In genomic region chr7:3643843-3644242, GRCm38 (mm10) we compare ENCODE assay signal across 7 mouse cellular contexts. TPM values are rescaled to one million over a fixed set of nuclear protein-coding genes. Genes with fewer than 3 reads are reported as not detected.
DNase-seq lines count a peak whose midpoint lies in the region; ATAC-seq and TF ChIP-seq lines count a peak whose summit lies in the region.

No protein-coding gene starts in this region.

- no peak for ATAC-seq in lung, embryonic 15.5 days (ENCODE audit: borderline replicate concordance, extremely low read depth, low FRiP score, low TSS enrichment)
- ATAC-seq in forebrain, embryonic 12.5 days (ENCODE audit: low FRiP score): no peak
- no peak for ATAC-seq in limb, embryonic 14.5 days (ENCODE audit: low FRiP score, low read depth)
- no peak for ATAC-seq in stomach, embryonic 16.5 days (ENCODE audit: insufficient read depth, low FRiP score)

- peaks cover 30% of the 10 kb centered on the region for H3K36me3 ChIP-seq in lung, embryonic 15.5 days
- H3K36me3 ChIP-seq in forebrain, embryonic 12.5 days (replicated peaks): peaks cover 42% of the 10 kb centered on the region
- peaks cover 31% of the 10 kb centered on the region for H3K36me3 ChIP-seq in limb, embryonic 14.5 days (ENCODE audit: control insufficient read depth, insufficient read depth, low read length)
- H3K36me3 ChIP-seq in stomach, embryonic 16.5 days (ENCODE audit: control insufficient read depth, insufficient read depth, low read length): no peaks in the 10 kb centered on the region; the same call in 1 of the 2 replicates

- no peaks in the 10 kb centered on the region for H3K27me3 ChIP-seq in lung, embryonic 15.5 days
- H3K27me3 ChIP-seq in forebrain, embryonic 12.5 days: no peaks in the 10 kb centered on the region
- no peaks in the 10 kb centered on the region for H3K27me3 ChIP-seq in limb, embryonic 14.5 days (ENCODE audit: control insufficient read depth, insufficient read depth, low read length)
- no peaks in the 10 kb centered on the region for H3K27me3 ChIP-seq in stomach, embryonic 16.5 days (ENCODE audit: control insufficient read depth, insufficient read depth, low read length)

- H3K9me3 ChIP-seq in lung, embryonic 15.5 days: no peaks in the 10 kb centered on the region
- H3K9me3 ChIP-seq in forebrain, embryonic 12.5 days: no peaks in the 10 kb centered on the region
- H3K9me3 ChIP-seq in limb, embryonic 14.5 days (ENCODE audit: control insufficient read depth, low read length): no peaks in the 10 kb centered on the region
- H3K9me3 ChIP-seq in stomach, embryonic 16.5 days (replicated peaks; ENCODE audit: control insufficient read depth, low read length): no peaks in the 10 kb centered on the region

- 0 out of 2 replicates have a peak overlapping the region, but pooled peaks have one; percentile 82 for H3K27ac ChIP-seq in lung, embryonic 15.5 days
- peak overlapping the region; percentile 36; the same call in 1 of the 2 replicates for H3K27ac ChIP-seq in forebrain, embryonic 12.5 days
- H3K27ac ChIP-seq in limb, embryonic 14.5 days (replicated peaks; ENCODE audit: low read depth, low read length): no peak overlapping the region
- H3K27ac ChIP-seq in stomach, embryonic 16.5 days (ENCODE audit: low read length): peak overlapping the region; percentile 76

- WGBS in lung, embryonic 15.5 days: 22% methylated on average over 9 of the region's 9 CpGs
- 22% methylated on average over 9 of the region's 9 CpGs for WGBS in forebrain, embryonic 12.5 days
- 25% methylated on average over 9 of the region's 9 CpGs for WGBS in limb, embryonic 14.5 days
- WGBS in stomach, embryonic 16.5 days: 17% methylated on average over 9 of the region's 9 CpGs

- peak overlapping the region; percentile 64 for H3K4me2 ChIP-seq in lung, embryonic 15.5 days
- peak overlapping the region; percentile 65 for H3K4me2 ChIP-seq in forebrain, embryonic 12.5 days
- H3K4me2 ChIP-seq in limb, embryonic 14.5 days (replicated peaks; ENCODE audit: low read depth, low read length, severe bottlenecking): peak overlapping the region; percentile 47
- peak overlapping the region; percentile 57 for H3K4me2 ChIP-seq in stomach, embryonic 16.5 days (ENCODE audit: low read depth, low read length)

- no peak overlapping the region for H3K9ac ChIP-seq in lung, embryonic 15.5 days
- peak overlapping the region; percentile 34 for H3K9ac ChIP-seq in forebrain, embryonic 12.5 days
- no peak overlapping the region for H3K9ac ChIP-seq in limb, embryonic 14.5 days (ENCODE audit: low read depth, low read length, severe bottlenecking)
- peak overlapping the region; percentile 47; the same call in 1 of the 2 replicates for H3K9ac ChIP-seq in stomach, embryonic 16.5 days (ENCODE audit: low read length)

- peak overlapping the region; percentile 88 for H3K4me3 ChIP-seq in lung, embryonic 15.5 days
- peak overlapping the region; percentile 98 for H3K4me3 ChIP-seq in forebrain, embryonic 12.5 days (replicated peaks)
- H3K4me3 ChIP-seq in limb, embryonic 14.5 days (replicated peaks; ENCODE audit: low read length): peak overlapping the region; percentile 95
- peak overlapping the region; percentile 53 for H3K4me3 ChIP-seq in stomach, embryonic 16.5 days (replicated peaks; ENCODE audit: low read length)

- peaks cover 33% of the 10 kb centered on the region for H3K4me1 ChIP-seq in lung, embryonic 15.5 days
- H3K4me1 ChIP-seq in forebrain, embryonic 12.5 days: peaks cover 35% of the 10 kb centered on the region
- peaks cover 23% of the 10 kb centered on the region for H3K4me1 ChIP-seq in limb, embryonic 14.5 days (ENCODE audit: control insufficient read depth, insufficient read depth, low read length)
- H3K4me1 ChIP-seq in stomach, embryonic 16.5 days (ENCODE audit: control insufficient read depth, insufficient read depth, low read length): peaks cover 24% of the 10 kb centered on the region

- no peak for TF ChIP-seq POLR2A in limb, embryonic 14.5 days (IDR thresholded peaks at IDR 0.05; ENCODE audit: borderline replicate concordance, extremely low read depth, insufficient read depth, insufficient read length)

- no peak for DNase-seq in lung, postnatal 36 days
- no peak for DNase-seq in limb, embryonic 14.5 days (ENCODE audit: low spot score)
- DNase-seq in right cerebral cortex, adult 18-20 months: no peak
- DNase-seq in embryo, embryonic 10 days (ENCODE audit: low spot score): no peak

RNA-seq across cellular contexts. Expression of gene Cnot3, which starts 1.2 kb away (rescaled TPM):
- 51.4 TPM in 2 replicates for polyA plus RNA-seq in lung, embryonic 15.5 days (2015; fragmentation: Nextera tagmentation; extraction: Ambion mirVana)
- polyA plus RNA-seq in forebrain, embryonic 12.5 days (2016; fragmentation: Nextera tagmentation; extraction: Ambion mirVana): 62.6 and 71.7 TPM in 2 replicates
- polyA plus RNA-seq in limb, embryonic 14.5 days (2012; rRNA removed): 108 and 144 TPM in 2 replicates
- polyA plus RNA-seq in limb, embryonic 14.5 days (2014; fragmentation: Nextera tagmentation; extraction: Ambion mirVana): 63.8 and 72.1 TPM in 2 replicates
- 43.0 and 44.5 TPM in 2 replicates for polyA plus RNA-seq in stomach, embryonic 16.5 days (2015; fragmentation: Nextera tagmentation; extraction: Ambion mirVana)

RNA-seq across cellular contexts. Expression of gene Prpf31, which starts 14.1 kb away (rescaled TPM):
- 104 and 105 TPM in 2 replicates for polyA plus RNA-seq in lung, embryonic 15.5 days (2015; fragmentation: Nextera tagmentation; extraction: Ambion mirVana)
- 140 and 149 TPM in 2 replicates for polyA plus RNA-seq in forebrain, embryonic 12.5 days (2016; fragmentation: Nextera tagmentation; extraction: Ambion mirVana)
- polyA plus RNA-seq in limb, embryonic 14.5 days (2012; rRNA removed): 52.0 and 64.9 TPM in 2 replicates
- polyA plus RNA-seq in limb, embryonic 14.5 days (2014; fragmentation: Nextera tagmentation; extraction: Ambion mirVana): 85.6 and 87.5 TPM in 2 replicates
- 79.4 and 89.0 TPM in 2 replicates for polyA plus RNA-seq in stomach, embryonic 16.5 days (2015; fragmentation: Nextera tagmentation; extraction: Ambion mirVana)

RNA-seq across cellular contexts. Expression of gene Tfpt, which starts 14.1 kb away (rescaled TPM):
- polyA plus RNA-seq in lung, embryonic 15.5 days (2015; fragmentation: Nextera tagmentation; extraction: Ambion mirVana): 27.6 and 29.5 TPM in 2 replicates
- polyA plus RNA-seq in forebrain, embryonic 12.5 days (2016; fragmentation: Nextera tagmentation; extraction: Ambion mirVana): 32.0 and 34.4 TPM in 2 replicates
- polyA plus RNA-seq in limb, embryonic 14.5 days (2012; rRNA removed): 21.5 and 31.9 TPM in 2 replicates
- polyA plus RNA-seq in limb, embryonic 14.5 days (2014; fragmentation: Nextera tagmentation; extraction: Ambion mirVana): 24.7 and 24.8 TPM in 2 replicates
- polyA plus RNA-seq in stomach, embryonic 16.5 days (2015; fragmentation: Nextera tagmentation; extraction: Ambion mirVana): 17.7 and 19.0 TPM in 2 replicates

RNA-seq across cellular contexts. Expression of gene Leng1, which starts 21.8 kb away (rescaled TPM):
- 15.0 and 15.8 TPM in 2 replicates for polyA plus RNA-seq in lung, embryonic 15.5 days (2015; fragmentation: Nextera tagmentation; extraction: Ambion mirVana)
- 20.4 and 21.7 TPM in 2 replicates for polyA plus RNA-seq in forebrain, embryonic 12.5 days (2016; fragmentation: Nextera tagmentation; extraction: Ambion mirVana)
- 6.0 and 10.5 TPM in 2 replicates for polyA plus RNA-seq in limb, embryonic 14.5 days (2012; rRNA removed)
- polyA plus RNA-seq in limb, embryonic 14.5 days (2014; fragmentation: Nextera tagmentation; extraction: Ambion mirVana): 12.6 and 14.6 TPM in 2 replicates
- polyA plus RNA-seq in stomach, embryonic 16.5 days (2015; fragmentation: Nextera tagmentation; extraction: Ambion mirVana): 12.0 and 14.3 TPM in 2 replicates

RNA-seq across cellular contexts. Expression of gene Ndufa3, which starts 26.7 kb away (rescaled TPM):
- 479 and 491 TPM in 2 replicates for polyA plus RNA-seq in lung, embryonic 15.5 days (2015; fragmentation: Nextera tagmentation; extraction: Ambion mirVana)
- polyA plus RNA-seq in forebrain, embryonic 12.5 days (2016; fragmentation: Nextera tagmentation; extraction: Ambion mirVana): 304 and 322 TPM in 2 replicates
- polyA plus RNA-seq in limb, embryonic 14.5 days (2012; rRNA removed): 232 and 238 TPM in 2 replicates
- 494 and 527 TPM in 2 replicates for polyA plus RNA-seq in limb, embryonic 14.5 days (2014; fragmentation: Nextera tagmentation; extraction: Ambion mirVana)
- polyA plus RNA-seq in stomach, embryonic 16.5 days (2015; fragmentation: Nextera tagmentation; extraction: Ambion mirVana): 457 and 491 TPM in 2 replicates

Comparison
In these comparisons a context has a peak if more than half of its experiments do, and no peak if none do; other contexts are left out.
1. H3K9ac ChIP-seq: peak in forebrain, embryonic 12.5 days (single experiment) and stomach, embryonic 16.5 days (single experiment); none in lung, embryonic 15.5 days (single experiment) and limb, embryonic 14.5 days (single experiment).
2. Peak in every context shown above with its lines, with median percentiles within 50 percentile points of each other: H3K4me2 ChIP-seq and H3K4me3 ChIP-seq.